In the genomic region with DNA sequence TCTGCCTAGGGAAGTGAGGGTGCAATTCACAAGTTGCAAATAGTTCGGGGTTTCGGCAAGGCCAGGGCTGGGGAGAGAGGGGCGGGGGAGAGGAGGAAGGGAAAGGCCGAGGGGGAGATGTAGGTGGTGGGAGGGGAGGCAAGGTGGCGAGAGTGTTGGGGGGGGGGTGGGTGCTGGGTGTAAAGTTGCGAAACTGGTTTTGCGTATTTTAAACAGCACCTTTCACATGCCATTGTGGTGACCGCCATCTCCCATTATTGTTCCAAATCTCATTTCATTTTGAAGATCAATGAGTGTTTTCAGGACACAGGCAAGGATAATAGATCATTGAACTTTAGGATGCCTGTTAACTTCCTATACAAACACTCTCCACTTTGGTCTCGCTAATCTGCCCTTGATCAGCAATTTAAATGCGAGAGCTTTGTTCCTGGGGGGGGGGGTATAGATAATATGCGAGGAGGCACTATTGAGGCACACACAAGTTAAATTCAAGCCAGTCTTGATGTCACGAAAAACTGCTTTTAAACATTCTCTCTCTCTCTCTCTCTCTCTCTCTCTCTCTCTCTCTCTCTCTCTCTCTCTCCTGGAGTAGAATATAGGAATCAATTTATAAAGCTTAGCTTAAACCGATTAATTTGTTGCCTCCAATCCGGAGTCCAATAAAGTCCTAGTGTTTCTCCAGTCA, we compare ENCODE assay signal across 8 mouse cellular contexts. TPM values are rescaled to one million over a fixed set of nuclear protein-coding genes. Genes with fewer than 3 reads are reported as not detected.
A peak's percentile ranks its signal among the peaks of the same experiment; 100 is the strongest.
DNase-seq lines count a peak whose midpoint lies in the region; ATAC-seq and TF ChIP-seq lines count a peak whose summit lies in the region.

No protein-coding gene starts in this region.

- WGBS in kidney, embryonic 15.5 days = 1% methylated on average over 14 of the region's 14 CpGs
- under 1% methylated on average over 14 of the region's 14 CpGs for WGBS in intestine, embryonic 15.5 days

- H3K9ac ChIP-seq in kidney, embryonic 15.5 days = peak overlapping the region; percentile 83
- peak overlapping the region; percentile 95 for H3K9ac ChIP-seq in intestine, embryonic 15.5 days

- no peaks in the 10 kb centered on the region for H3K9me3 ChIP-seq in kidney, embryonic 15.5 days (replicated peaks)
- H3K9me3 ChIP-seq in intestine, embryonic 15.5 days = no peaks in the 10 kb centered on the region

- peak overlapping the region; percentile 99 for H3K27ac ChIP-seq in kidney, embryonic 15.5 days
- peak overlapping the region; percentile 95 for H3K27ac ChIP-seq in intestine, embryonic 15.5 days

- no peak for DNase-seq in kidney, adult 11 months
- peak; percentile 59 for DNase-seq in brain, embryonic 14.5 days (ENCODE audit: low read depth)
- DNase-seq in neural tube, embryonic 10.5 days (ENCODE audit: extremely low spot score, low spot score) = peak; percentile 45
- DNase-seq in adrenal gland, postnatal 4 days (ENCODE audit: low spot score in 2 of 2) = no peak
- no peak for DNase-seq in cerebellum, adult 9-10 months
- no peak for DNase-seq in layer of hippocampus, adult 8-10 months (ENCODE audit: low spot score in 2 of 2)

- no peak for TF ChIP-seq CTCF in brain, embryonic 14.5 days (IDR thresholded peaks at IDR 0.05; ENCODE audit: borderline replicate concordance, extremely low read depth, insufficient read depth, insufficient read length)

- ATAC-seq in kidney, embryonic 15.5 days (replicated peaks; ENCODE audit: low FRiP score) = no peak
- ATAC-seq in intestine, embryonic 15.5 days = no peak

- TF ChIP-seq POLR2A in brain, embryonic 14.5 days (IDR thresholded peaks at IDR 0.05; ENCODE audit: borderline replicate concordance, extremely low read depth, insufficient read depth, insufficient read length, poor library complexity, severe bottlenecking) = no peak

- H3K4me1 ChIP-seq in kidney, embryonic 15.5 days = peaks cover 50% of the 10 kb centered on the region
- peaks cover 24% of the 10 kb centered on the region for H3K4me1 ChIP-seq in intestine, embryonic 15.5 days (replicated peaks)

- H3K4me2 ChIP-seq in kidney, embryonic 15.5 days = peak overlapping the region; percentile 82
- peak overlapping the region; percentile 91 for H3K4me2 ChIP-seq in intestine, embryonic 15.5 days (replicated peaks)

- H3K27me3 ChIP-seq in kidney, embryonic 15.5 days = no peaks in the 10 kb centered on the region
- H3K27me3 ChIP-seq in intestine, embryonic 15.5 days (replicated peaks) = no peaks in the 10 kb centered on the region

- H3K4me3 ChIP-seq in kidney, embryonic 15.5 days (replicated peaks) = peak overlapping the region; percentile 81
- H3K4me3 ChIP-seq in intestine, embryonic 15.5 days (replicated peaks) = peak overlapping the region; percentile 88

- H3K36me3 ChIP-seq in kidney, embryonic 15.5 days = peaks cover 18% of the 10 kb centered on the region
- H3K36me3 ChIP-seq in intestine, embryonic 15.5 days = no peaks in the 10 kb centered on the region

RNA-seq across cellular contexts. Expression of gene Lmo4, which starts 2.3 kb away (rescaled TPM):
- polyA plus RNA-seq in kidney, embryonic 15.5 days (2015; fragmentation: Nextera tagmentation; extraction: Ambion mirVana) = 58.6 and 62.0 TPM in 2 replicates
- polyA plus RNA-seq in brain, embryonic 14.5 days (2012; rRNA removed) = 155 and 177 TPM in 2 replicates
- polyA plus RNA-seq in intestine, embryonic 15.5 days (2015; fragmentation: Nextera tagmentation; extraction: Ambion mirVana) = 53.6 and 60.8 TPM in 2 replicates
- total RNA-seq in adrenal gland, postnatal 4 days (2021) = 100 to 1,000 TPM in 1 of 2 experiments, 10 to 100 TPM in 1; 91.9 to 103 TPM
- 100 to 1,000 TPM; 180 to 209 (median 206) TPM for total RNA-seq in layer of hippocampus, adult 8-10 months (2022)

Comparison
In these comparisons a context has a peak if more than half of its experiments do, and no peak if none do; other contexts are left out.
1. DNase-seq: peak in brain, embryonic 14.5 days (single experiment) and neural tube, embryonic 10.5 days (single experiment); none in kidney, adult 11 months (single experiment), adrenal gland, postnatal 4 days (0 of 2), cerebellum, adult 9-10 months (single experiment) and layer of hippocampus, adult 8-10 months (0 of 2).